10 mouse cellular contexts compared by ENCODE assay signal in genomic region chr5:107195751-107196395, GRCm38 (mm10).
A peak's percentile ranks its signal among the peaks of the same experiment; 100 is the strongest.
DNase-seq lines count a peak whose midpoint lies in the region; ATAC-seq and TF ChIP-seq lines count a peak whose summit lies in the region.
"Had no signal": no experiment of that assay in that cellular context is flagged by ENCODE, and none has a peak within 500 bp of the region (broad histone marks: within the 10 kb centered on the region; RNA-seq: fewer than 3 reads in every experiment).

No protein-coding gene starts in this region.

- no peaks in the 10 kb centered on the region for H3K27me3 ChIP-seq in intestine, embryonic 14.5 days (replicated peaks; ENCODE audit: control insufficient read depth, insufficient read depth, low read length)
- no peaks in the 10 kb centered on the region for H3K27me3 ChIP-seq in intestine, postnatal 0 days (replicated peaks; ENCODE audit: control insufficient read depth, insufficient read depth, low read length)
- no peaks in the 10 kb centered on the region for H3K27me3 ChIP-seq in embryonic facial prominence, embryonic 12.5 days
- H3K27me3 ChIP-seq in limb, embryonic 15.5 days = no peaks in the 10 kb centered on the region

- 18% methylated on average over 12 of the region's 12 CpGs for WGBS in intestine, embryonic 14.5 days
- 33% methylated on average over 12 of the region's 12 CpGs for WGBS in intestine, postnatal 0 days
- WGBS in embryonic facial prominence, embryonic 12.5 days = 13% methylated on average over 12 of the region's 12 CpGs
- 16% methylated on average over 12 of the region's 12 CpGs for WGBS in limb, embryonic 15.5 days

- H3K9ac ChIP-seq in intestine, embryonic 14.5 days (ENCODE audit: low read length) = no peak overlapping the region
- no peak overlapping the region for H3K9ac ChIP-seq in intestine, postnatal 0 days (ENCODE audit: low read depth, low read length)
- no peak overlapping the region for H3K9ac ChIP-seq in embryonic facial prominence, embryonic 12.5 days
- no peak overlapping the region for H3K9ac ChIP-seq in limb, embryonic 15.5 days

- no peak overlapping the region for H3K4me3 ChIP-seq in intestine, embryonic 14.5 days (ENCODE audit: low read depth, low read length)
- no peak overlapping the region for H3K4me3 ChIP-seq in intestine, postnatal 0 days (ENCODE audit: low read depth, low read length)
- no peak overlapping the region for H3K4me3 ChIP-seq in brown adipose tissue, adult 24 weeks (ENCODE audit: insufficient read depth, low read depth, low read length)
- H3K4me3 ChIP-seq in embryonic facial prominence, embryonic 12.5 days = no peak overlapping the region
- H3K4me3 ChIP-seq in limb, embryonic 15.5 days = no peak overlapping the region

- H3K36me3 ChIP-seq in intestine, embryonic 14.5 days (ENCODE audit: control insufficient read depth, insufficient read depth, low read length) = 0 out of 2 replicates have a peak, but pooled peaks cover 4% of the 10 kb centered on the region
- H3K36me3 ChIP-seq in intestine, postnatal 0 days (ENCODE audit: control insufficient read depth, insufficient read depth) = no peaks in the 10 kb centered on the region
- no peaks in the 10 kb centered on the region for H3K36me3 ChIP-seq in embryonic facial prominence, embryonic 12.5 days
- H3K36me3 ChIP-seq in limb, embryonic 15.5 days = no peaks in the 10 kb centered on the region

- no peak for ATAC-seq in intestine, embryonic 14.5 days (replicated peaks; ENCODE audit: low FRiP score, low TSS enrichment, low read depth)
- no peak for ATAC-seq in intestine, postnatal 0 days
- ATAC-seq in embryonic facial prominence, embryonic 12.5 days (ENCODE audit: insufficient number of reproducible peaks, insufficient read depth, low FRiP score, low TSS enrichment) = peak; percentile 79
- peak; percentile 57 for ATAC-seq in limb, embryonic 15.5 days (ENCODE audit: insufficient number of reproducible peaks, low FRiP score, low TSS enrichment, low read depth)

- H3K27ac ChIP-seq in intestine, embryonic 14.5 days (ENCODE audit: low read depth) = peak overlapping the region; percentile 54; the same call in 1 of the 2 replicates
- no peak overlapping the region for H3K27ac ChIP-seq in intestine, postnatal 0 days (ENCODE audit: low read depth, low read length)
- H3K27ac ChIP-seq in brown adipose tissue, adult 24 weeks (replicated peaks; ENCODE audit: low read depth, low read length) = peak overlapping the region; percentile 35
- peak overlapping the region; percentile 90 for H3K27ac ChIP-seq in embryonic facial prominence, embryonic 12.5 days
- peak overlapping the region; percentile 84 for H3K27ac ChIP-seq in limb, embryonic 15.5 days

- H3K9me3 ChIP-seq in intestine, embryonic 14.5 days (ENCODE audit: control insufficient read depth, low read length) = no peaks in the 10 kb centered on the region
- H3K9me3 ChIP-seq in intestine, postnatal 0 days (ENCODE audit: control insufficient read depth) = no peaks in the 10 kb centered on the region
- H3K9me3 ChIP-seq in embryonic facial prominence, embryonic 12.5 days = no peaks in the 10 kb centered on the region
- H3K9me3 ChIP-seq in limb, embryonic 15.5 days = no peaks in the 10 kb centered on the region

- no peak for TF ChIP-seq CTCF in intestine, postnatal 0 days (IDR thresholded peaks at IDR 0.05; ENCODE audit: low read depth)

- H3K4me1 ChIP-seq in intestine, embryonic 14.5 days (replicated peaks; ENCODE audit: control insufficient read depth, insufficient read depth, low read length) = peaks cover 25% of the 10 kb centered on the region
- peaks cover under 1% of the 10 kb centered on the region; the same call in 1 of the 2 replicates for H3K4me1 ChIP-seq in intestine, postnatal 0 days (replicated peaks; ENCODE audit: control insufficient read depth, insufficient read depth, low read length)
- peaks cover 30% of the 10 kb centered on the region for H3K4me1 ChIP-seq in brown adipose tissue, adult 24 weeks (ENCODE audit: control insufficient read depth, insufficient read depth, insufficient read length, low read length)
- peaks cover 48% of the 10 kb centered on the region for H3K4me1 ChIP-seq in embryonic facial prominence, embryonic 12.5 days
- H3K4me1 ChIP-seq in limb, embryonic 15.5 days = peaks cover 47% of the 10 kb centered on the region

- no peak for DNase-seq in intestine, embryonic 14.5 days (ENCODE audit: low spot score)
- no peak for DNase-seq in right cerebral cortex, postnatal 25 days
- no peak for DNase-seq in left cerebral cortex, adult 8-10 months (ENCODE audit: low spot score in 2 of 2)
- DNase-seq in heart, postnatal 4 days = no peak
- DNase-seq: gastrocnemius, postnatal 10 days; thymus, postnatal 25 days had no signal

- H3K4me2 ChIP-seq in intestine, embryonic 14.5 days (ENCODE audit: low read length) = no peak overlapping the region
- no peak overlapping the region for H3K4me2 ChIP-seq in intestine, postnatal 0 days (replicated peaks; ENCODE audit: low read depth)
- peak overlapping the region; percentile 7; the same call in 1 of the 2 replicates for H3K4me2 ChIP-seq in embryonic facial prominence, embryonic 12.5 days (replicated peaks)
- 0 out of 2 replicates have a peak overlapping the region, but pooled peaks have one; percentile 1 for H3K4me2 ChIP-seq in limb, embryonic 15.5 days

Comparison
In these comparisons a context has a peak if more than half of its experiments do, and no peak if none do; other contexts are left out.
1. ATAC-seq: peak in embryonic facial prominence, embryonic 12.5 days (single experiment) and limb, embryonic 15.5 days (single experiment); none in intestine, embryonic 14.5 days (single experiment) and intestine, postnatal 0 days (single experiment).
2. H3K4me2 ChIP-seq: peak in embryonic facial prominence, embryonic 12.5 days (single experiment) and limb, embryonic 15.5 days (single experiment); none in intestine, embryonic 14.5 days (single experiment) and intestine, postnatal 0 days (single experiment).